Mouse (Mus musculus) kidney, adult 9 months (tissue): ENCODE measurements around the gene Olfr129.

ENCODE experiments used
- DNase-seq: peaks from one replicate; pipeline ENCODE4 v3.0.0; 2022

The Olfr129 gene

DNA sequence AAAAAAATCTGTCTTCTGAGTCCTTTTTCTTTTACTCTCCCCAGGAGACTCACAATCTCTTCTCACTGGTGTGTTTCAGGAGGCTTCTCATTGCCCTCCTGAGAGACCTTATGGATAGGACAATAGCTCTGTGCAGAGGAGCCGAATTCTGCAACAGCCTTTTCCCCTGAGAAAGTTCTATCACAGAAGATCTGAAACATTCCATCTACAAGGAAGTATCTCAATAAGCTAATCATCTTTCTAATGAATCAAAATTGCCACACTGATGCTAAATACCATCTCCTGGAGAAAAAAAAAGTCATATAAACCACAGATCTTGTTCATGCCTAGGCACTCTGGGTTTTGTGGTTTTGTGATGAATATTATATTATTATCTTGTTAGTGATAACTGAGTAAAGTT, at the start of gene Olfr129:
Gene Olfr129 (minus strand): TSS at position 101 of the 400 bp plus-strand sequence.
- DNase-seq, result no peak

GRCm38 (mm10) chr17:38088593-38088992, 28.7 kb upstream of the Olfr129 start, which contains the start of gene Olfr131:
Gene Olfr131, minus strand, starts transcription at chr17:38088693.
- DNase-seq, result no peak

DNA sequence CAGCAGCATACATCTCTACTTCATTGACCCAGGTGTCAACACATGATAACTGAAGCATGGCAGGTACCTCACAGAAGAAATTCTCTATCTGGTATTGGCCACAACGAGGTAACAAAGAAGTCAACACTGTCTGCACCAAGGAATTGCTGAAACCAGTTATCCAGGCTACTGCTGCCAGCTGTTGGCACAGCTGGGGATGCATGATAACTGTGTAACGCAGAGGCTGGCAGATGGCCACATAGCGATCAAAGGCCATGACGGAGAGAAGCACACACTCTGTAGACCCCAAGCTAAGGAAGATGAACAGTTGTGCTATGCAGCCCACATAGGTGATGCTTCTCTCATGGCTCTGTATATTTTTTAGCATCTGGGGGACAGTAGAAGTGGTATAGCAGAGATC, 22.5 kb upstream of the Olfr129 start:
- DNase-seq, result no peak

- DNase-seq, result no peak
These were observed 3.7 kb upstream of the Olfr129 start, which contains the start of gene Olfr130 for GRCm38 (mm10) chr17:38063621-38064020. Gene Olfr130, plus strand, starts transcription at chr17:38063921.

DNA sequence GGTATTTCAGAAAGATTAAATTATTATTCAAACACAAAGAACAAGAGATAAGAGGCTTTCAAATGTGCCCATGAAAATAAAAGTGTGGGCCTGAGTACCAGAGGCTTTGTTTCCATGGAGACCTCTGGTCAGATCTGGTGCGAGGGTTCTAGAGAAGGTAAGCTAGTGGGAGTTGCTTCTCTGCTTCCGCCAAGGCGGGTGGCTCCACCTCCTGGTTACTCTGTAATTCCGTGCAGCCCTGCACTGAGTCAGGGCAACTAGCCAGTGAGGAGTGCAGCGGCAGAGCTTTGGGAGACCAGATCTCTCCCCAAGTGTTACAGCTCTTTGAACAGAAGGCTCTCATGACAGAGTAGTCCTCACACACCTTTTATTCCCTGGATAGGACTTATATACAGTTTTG, 33.6 kb downstream of the Olfr129 start:
- no peak for DNase-seq

GRCm38 (mm10) chr17:38016341-38016740, 43.5 kb downstream of the Olfr129 start:
- DNase-seq, result no peak

GRCm38 (mm10) chr17:38004996-38005395, 54.9 kb downstream of the Olfr129 start:
- no peak for DNase-seq
